Mouse (Mus musculus) spleen, adult 12 weeks (tissue): ENCODE measurements around the gene Cdkal1.
A peak's percentile ranks its signal among the peaks of the same experiment; 100 is the strongest.

Experiments
- DNase-seq: peaks from one replicate; pipeline ENCODE4 v3.0.0; 2022; ENCODE audit warnings: low spot score

Gene Cdkal1

DNA sequence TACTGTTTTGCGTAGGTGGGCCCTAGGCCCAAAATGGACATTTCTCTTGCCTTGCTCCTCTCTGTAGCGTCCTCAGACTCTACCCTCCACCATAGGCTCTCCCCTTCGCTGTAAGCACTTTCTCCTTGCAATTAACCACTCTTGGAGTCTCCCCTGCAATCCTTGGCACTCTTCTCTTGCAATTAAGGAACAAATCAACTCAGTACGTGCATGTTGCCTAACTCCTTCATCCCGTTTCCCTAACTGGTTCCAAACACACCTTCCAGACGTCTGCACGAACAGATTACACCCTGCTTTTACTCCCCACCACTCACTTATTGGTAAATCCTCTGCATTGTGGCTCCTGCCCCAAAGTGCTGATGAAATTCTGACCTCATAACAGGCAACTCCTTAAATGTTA is 358.2 kb downstream of the Cdkal1 start:
- DNase-seq: no peak

DNA sequence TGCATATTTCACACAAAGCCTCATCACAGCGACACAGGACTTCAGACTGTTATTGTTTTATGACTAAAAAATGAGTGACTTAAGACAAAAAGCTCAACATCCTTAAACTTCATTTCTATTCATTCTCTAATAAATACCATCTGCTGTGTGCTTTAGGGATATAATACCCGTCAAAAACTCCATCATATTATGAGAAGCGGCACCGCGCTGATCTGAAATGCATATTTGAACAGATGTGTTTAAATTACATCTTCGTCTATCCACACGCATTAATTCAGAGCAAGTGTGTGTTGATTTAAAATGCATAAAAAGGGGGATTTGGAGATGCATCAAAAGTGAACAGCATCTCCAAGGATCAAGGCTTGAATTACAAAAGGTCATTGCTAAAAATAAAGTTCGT is 365.1 kb downstream of the Cdkal1 start:
- DNase-seq: no peak

DNA sequence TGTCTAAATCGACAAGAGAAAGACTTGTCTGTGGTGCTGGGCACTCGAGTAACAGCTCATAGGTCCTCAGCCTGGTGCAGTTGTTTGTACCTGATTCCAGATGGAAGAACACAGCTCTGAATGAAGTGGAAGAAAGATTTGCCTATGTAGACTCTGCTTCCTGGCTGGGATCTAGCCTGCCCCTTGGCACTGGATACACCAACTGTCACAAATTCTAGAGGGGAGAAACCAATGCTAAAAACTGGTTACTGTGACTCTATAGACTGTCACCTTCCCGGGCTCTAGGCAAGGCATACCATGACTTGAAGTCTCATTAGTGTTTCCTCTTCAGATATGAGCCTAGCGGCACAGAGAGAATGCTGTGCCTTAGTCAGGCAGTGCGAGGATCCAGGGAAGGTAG is 366.0 kb downstream of the Cdkal1 start:
- no peak for DNase-seq

DNA sequence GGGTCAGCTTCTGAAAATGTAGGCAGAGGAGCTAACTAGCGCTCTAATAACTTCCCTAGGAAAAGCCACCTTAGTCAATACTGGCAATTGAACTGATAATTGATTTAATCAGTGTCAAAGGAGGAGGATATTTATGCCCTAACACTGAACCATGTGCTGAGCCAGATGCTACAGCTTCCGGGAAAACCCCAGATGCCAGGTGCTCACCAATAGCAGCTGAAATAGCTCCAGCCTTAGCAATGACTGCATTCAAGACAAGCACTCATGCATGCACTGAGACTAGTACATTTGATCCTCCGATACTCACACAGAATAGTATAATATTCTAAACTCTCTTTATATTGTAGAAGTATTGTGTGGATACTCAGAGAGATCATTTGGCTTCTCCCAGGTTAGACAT is 368.8 kb downstream of the Cdkal1 start:
- no peak for DNase-seq

DNA sequence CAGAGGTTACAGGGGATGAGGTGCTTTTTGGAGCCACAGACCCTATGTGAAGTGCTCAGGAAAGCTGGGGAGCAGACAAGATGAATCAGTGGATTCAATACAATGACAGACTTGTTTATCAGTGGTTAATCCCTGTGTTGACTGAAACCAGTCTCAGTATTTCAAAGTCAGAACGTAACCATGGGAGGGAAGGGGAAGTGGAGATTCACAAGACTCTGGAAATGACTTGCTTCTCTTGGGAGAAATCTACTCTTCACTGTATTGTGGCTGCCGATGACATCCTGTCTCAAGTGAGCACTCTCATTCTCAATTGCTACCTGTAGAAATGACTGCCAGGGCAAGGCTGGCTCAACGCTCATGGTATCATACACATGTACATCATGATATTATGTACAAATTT is 371.5 kb downstream of the Cdkal1 start:
- no peak for DNase-seq

DNA sequence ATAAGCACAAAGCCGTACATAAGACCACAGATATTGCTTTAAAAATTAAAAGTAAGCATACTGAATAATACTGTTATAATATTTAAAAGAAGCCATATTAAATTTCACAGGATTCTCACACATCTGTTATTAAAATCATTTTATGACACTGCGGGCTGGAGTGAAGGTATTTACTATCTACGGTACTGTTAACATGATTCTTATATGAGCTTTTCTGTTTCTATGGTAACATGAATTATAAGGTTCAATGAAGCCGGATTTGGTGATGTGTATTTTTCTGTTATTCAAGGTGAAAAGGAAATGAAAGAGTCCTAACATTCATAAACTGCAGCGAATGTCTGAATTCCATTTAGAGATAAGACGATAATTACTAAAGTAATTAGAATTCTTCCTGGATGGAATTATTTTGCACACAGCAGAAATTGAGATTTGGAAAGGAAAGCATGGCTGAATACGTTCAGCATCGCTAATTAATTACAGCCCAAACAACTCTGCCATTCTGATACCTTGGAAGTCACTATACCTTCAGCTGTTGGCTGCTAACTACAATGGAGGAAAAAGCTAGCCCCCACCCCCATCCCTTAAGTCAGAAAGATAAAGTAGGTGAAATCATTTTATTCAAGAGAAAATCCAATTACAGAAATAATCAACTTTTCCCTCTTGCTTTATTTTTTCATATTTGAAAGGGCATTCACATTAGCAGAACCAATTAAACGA is 373.2 kb downstream of the Cdkal1 start:
- DNase-seq: no peak

DNA sequence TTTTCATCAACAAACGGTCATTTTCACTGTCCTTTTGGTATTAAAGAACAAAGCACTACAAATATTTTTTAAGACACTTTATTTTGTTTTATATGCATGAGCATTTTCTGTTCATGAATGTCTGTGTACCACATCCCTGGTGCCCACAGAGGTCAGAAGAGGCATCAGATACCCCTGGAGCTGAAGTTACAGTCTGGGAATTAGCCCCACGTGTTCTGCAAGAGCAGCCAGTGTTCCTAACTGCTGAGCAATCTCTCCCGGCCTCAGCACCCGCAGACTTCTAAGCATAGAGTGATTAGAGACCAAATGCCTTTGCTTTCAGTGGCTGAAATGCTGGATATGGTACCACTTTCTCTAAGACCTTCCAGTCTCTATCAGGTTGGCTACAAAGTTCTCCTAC is 379.1 kb downstream of the Cdkal1 start:
- no peak for DNase-seq

DNA sequence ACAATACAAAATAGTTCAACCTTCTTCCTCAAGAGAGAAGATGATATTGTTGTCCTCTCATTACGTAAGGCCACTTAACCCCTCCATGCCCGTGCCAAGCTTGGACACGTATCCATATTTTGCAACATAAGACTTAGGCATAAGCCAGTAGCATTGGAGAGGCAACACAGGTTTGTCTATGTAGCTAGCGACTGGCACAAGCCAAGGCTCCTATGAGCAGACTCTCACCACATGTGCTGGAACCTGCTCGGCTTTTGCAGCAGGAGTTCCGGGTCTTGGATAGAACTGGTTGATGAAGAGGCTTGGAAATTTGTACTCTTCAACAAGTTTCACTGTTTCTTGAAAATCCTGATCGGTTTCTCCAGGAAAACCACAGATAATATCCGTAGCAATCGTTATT is 381.2 kb downstream of the Cdkal1 start:
- no peak for DNase-seq

DNA sequence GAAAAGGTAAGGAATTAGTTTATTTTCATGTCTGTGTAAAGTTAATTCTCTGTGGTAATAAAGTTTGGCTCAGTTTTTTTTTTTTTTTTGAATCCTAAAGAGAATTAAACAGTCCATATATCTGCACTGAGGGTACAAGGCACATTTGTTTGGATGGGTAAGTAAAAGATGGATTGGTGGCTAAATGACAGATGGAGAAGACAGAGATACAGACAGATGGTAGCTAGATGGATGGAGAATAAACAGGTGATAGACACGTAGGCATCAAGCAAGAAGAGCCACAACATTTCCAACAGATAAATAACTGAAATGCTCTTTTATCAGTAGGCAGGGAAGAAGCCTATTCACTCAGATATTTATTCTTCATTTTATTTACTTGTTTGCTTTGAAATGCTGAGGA is 381.7 kb downstream of the Cdkal1 start:
- no peak for DNase-seq

DNA sequence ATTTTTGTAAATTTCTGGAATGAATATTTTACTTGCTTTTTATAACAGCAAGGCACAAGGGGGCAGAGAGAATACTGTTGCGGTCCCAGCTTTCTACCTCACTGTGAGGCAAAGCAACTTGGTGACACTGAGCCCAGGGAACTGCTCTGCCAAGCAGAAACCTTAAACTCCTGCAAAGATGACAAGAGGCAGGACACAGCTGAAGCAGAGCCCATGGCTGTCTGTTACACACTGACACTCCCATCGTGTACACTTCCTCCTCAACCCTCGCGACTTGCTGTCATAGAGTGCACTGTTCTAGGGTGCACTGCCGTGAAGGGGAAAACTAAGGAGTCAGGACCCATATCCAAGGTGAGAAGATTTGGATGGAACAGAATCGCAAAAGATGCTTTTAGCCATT is 393.2 kb downstream of the Cdkal1 start:
- DNase-seq: no peak

DNA sequence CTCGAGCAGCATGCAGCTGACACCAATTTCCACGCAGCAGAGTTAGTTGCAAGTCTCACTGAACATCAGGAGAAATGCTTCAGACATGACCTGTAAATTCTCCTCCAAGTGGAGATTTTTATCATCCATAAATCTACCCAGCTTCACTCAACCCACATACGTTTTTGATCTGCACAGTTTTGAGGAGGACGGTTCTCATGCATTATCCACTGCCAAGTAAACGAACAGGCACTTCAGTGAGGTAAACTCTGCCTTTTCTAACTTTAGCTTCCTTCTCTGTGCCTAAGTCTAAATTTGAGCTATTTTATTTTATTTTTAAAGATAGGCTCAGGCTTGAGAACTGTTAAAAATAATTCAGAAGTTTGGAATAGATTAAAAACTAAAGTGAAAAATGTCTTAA is 394.7 kb downstream of the Cdkal1 start:
- no peak for DNase-seq

DNA sequence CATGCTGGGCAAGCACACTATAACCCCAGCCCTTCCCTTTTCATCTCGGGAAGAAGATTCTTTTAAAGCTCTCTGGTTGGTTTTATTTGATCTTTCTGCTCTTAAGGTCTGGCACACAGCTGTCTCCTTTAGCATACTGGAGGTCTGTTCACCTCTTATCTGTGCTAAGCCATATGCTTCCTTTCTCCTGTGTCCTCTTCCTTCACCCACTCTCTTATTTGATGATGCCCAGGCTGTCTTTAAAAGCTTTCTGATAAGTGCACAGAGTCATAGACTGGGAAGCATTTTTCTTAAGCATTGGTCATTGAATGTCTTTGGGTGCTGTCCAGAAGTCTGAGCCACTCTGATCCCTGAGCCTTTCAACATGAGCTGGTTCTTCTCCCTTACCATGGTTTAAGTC is 397.1 kb downstream of the Cdkal1 start:
- no peak for DNase-seq

DNA sequence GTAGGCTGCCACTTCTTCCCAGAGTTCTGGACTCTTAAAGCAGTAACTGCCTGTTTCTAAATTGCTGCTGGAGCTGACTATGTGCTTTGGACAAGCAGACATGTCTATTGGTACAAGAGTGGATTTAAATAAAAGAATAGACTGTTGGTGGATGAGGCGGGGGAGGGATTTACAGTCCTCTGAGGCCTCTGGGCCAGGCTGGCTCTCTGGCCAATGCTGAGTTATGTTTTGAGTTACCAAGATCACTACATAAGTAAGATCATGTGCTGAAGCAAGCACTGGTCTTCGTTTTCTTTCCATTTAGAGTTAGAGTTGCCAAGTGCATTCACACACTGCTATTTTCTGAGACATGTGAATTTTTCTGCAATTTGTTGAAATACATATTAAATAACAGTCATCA is 418.4 kb downstream of the Cdkal1 start:
- DNase-seq: no peak

DNA sequence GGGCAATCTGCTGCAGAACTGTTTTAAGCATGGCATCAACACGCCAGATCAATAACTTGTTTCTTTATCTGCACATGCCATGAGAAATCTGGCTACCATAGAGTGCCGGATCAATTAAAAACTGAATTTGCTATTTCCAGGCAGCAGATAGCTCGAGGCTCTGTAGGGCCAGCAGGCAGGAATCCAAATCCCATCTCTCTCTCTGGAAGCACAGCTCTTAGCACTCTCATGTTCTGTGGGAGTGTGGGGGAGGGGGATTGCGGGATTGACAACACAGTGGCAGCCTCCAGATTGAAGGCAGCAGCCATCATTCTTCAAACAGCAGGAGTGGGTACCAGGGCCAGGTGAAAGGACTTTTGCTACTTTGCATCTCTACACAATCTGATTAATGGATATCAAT is 420.7 kb downstream of the Cdkal1 start:
- DNase-seq: no peak

DNA sequence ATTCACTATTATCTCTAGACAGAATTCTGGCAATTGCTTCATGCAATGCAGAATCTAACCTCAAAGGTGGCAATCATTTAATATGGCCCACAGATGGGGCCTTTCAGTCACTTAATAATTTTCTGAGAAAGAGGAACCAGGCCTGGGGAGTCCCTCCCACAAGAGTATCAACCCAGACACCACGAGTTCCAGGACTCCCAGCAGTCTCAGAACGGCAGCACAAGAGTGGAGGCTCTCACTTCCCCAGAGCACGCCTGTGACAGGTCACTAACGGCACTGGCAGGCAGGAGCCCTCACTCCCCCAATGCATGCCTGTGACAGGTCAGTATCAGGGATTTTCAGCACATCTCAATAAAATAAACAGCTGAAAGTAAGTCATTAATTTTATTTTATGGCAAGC is 424.6 kb downstream of the Cdkal1 start:
- peak; percentile 4 for DNase-seq

DNA sequence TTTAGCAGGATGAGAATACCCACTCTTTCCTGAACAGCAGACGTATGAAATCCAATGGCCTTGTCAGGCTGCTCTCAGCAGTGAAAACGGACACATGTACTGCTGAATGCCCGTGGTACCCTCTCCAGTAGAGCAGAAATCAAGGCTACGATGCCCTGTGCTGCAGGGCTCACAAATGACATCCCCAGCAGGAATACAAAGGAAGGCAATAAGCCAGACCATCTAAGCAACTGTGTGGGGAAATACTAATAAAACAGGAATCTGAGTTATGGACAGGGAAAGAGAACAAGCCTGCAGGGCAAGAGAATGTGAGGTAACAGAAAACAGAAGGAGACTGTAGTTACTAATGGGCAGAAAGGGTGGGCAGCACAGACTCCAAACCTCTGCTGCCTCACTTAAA is 425.6 kb downstream of the Cdkal1 start:
- DNase-seq: no peak

DNA sequence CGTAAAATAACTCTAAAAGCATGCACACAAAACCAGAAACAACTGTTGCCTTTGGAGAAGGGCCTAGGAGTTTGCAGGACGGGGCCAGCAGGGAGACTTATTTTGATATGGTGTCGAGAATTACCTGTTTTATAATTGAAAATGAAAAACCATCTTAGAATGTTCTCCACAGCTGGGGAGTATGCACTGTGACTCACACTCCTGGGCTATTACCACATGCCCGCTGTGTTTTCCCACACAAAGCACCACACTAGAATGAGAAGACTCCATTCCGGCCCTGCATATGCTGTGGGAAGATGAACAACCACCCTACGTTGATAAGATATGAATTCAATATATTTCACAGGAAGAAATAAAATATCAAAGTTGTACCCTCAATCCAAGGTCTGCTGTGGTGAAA is 426.3 kb downstream of the Cdkal1 start:
- DNase-seq: no peak

DNA sequence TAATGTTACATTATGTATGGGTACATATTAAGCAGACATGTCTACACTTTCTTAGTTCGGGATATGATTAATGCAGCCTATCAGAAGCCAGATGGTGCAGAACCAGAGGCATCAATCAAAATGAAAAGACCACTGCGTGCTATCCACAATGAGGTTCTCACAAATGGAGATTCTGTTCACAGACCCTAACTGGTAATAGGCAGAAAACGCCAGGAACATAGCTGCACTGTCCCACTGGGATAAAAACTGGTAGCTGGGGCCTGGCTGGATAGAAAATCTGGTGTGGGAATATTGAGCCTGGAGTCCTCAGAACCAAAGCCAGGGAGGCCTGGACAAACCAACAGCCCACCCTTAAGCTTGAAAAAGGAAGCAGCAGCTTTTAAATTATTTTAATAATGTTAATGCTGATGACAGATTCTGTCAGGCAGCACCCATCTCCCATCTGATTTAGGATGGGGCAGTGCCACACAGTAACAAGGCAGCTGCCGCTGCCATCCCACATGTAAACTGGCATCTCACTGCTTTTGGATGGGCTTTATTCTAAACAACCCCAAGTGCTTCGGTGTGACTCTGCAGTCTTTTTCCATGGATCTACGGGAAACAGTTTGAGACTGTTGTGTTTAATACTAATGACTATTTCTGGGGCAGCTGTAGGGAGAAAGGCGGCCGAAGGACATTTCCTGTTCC is 438.9 kb downstream of the Cdkal1 start:
- DNase-seq: no peak

DNA sequence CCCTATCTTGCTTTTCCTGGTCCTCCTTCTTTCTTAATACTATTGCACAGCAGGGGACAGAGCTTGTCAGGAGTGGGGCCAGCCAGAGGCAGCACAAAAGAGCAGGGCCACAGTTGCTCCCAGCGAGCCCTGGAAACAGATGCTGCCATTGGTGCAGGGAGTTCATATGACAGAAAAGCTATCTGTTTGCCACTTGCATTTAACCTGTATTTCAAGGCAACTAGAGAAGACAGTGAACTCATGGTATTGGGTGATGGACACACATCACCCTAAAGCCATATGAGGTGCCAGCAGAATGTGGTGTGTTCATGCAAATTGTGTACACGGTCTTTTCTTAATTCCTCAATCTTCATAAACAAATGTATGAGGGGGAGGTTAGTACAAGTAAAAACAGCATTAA is 439.5 kb downstream of the Cdkal1 start:
- DNase-seq: no peak

DNA sequence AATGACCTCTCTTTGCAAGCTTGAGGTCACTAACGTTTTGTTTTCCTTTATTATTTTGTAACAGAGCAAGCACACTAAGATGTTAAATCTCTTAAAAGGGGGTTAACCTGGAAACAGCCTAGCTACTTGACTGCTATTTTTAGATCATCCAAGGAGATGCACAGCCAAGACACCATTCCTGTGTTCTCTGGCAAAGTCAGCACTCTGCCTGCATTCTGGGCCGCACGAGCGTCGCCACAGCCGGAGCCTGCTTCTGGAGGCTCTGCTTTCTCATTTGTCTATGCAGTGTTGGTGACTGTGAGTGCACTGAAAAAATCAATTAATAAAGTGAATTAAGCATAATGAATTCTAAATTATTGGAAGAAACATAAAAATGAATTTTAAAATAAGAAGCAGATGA is 440.6 kb downstream of the Cdkal1 start:
- no peak for DNase-seq

DNA sequence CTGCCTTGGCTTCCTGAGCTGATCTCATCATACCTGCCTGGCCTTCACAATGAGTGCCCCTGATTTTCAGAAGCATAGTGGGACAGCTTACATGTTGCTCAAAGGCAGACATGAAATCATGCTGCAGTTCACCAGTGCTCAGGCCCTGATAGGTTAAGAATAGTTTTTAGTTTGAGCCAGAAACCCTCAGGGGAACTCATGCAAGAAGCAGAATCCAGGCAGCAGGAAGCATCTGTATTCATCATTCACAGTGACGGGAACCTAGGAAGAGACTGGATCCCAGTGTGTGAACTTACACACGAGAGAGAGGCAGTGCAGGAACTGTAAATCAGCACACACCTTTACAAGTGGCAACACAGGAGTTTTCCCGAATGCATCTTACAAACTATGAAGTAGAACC is 441.0 kb downstream of the Cdkal1 start:
- DNase-seq: no peak

DNA sequence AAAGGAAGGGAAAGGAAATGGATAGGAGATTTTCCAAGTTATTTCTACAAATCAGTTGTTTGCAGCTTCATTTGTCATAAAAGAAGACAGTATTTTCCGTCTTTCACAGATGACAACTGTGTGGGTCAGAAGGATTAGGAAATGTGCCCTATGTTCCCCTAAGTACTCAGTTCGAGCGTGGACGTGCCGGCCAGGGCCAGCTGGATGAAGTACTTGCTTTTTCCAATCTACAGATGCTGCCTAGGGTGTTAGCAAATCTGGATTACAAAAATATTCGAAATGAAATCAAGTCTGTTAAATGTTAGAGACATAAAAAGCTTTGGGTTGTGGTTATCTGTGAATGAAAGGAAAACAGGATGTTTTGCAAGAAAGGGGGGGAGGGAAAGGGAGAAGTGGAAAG is 444.3 kb downstream of the Cdkal1 start:
- no peak for DNase-seq

DNA sequence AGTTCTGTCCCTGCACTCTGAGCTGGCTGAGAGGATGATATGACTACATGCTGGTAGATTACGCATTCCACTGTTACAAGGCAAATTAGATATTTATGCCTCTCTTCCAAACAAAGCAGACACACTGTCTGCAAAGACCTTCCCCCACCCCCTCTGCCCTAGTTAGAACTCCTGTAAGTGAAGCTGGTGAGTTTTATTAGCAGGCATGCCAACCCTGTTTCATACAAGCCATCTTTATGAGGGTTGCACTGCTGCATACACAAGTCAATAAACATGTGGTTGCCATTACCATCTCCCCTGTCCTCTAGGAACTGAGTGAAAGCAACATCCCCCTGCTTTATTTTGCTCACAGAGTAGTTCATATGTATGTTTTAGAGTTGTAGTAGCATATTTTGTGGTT is 447.9 kb downstream of the Cdkal1 start:
- DNase-seq: no peak

DNA sequence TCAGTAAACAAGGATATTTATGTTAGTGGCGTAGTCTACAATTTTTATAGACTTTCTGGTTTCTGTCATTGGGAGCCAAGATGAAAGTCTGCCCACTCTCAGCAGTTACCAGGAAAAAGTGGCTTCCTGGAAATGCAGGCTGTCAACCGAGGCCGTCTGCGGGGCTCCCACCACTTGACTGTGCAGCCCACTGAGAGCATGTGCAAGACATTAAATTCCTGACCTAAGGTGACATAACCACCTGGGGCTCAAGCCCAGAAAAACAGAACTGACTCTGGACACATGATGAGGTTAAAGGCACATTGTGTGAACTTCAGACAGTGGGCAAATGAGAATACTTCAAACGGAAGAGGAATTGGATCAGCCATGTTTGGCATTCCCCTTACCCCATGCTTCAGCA is 450.2 kb downstream of the Cdkal1 start:
- DNase-seq: no peak
